Mouse (Mus musculus) left cerebral cortex, postnatal 14 days (tissue): ENCODE measurements around the gene Elmod2. TPM values are rescaled to one million over a fixed set of nuclear protein-coding genes. Genes with fewer than 3 reads are reported as not detected.
"Not testable (repeated sequence)": the region's sequence is repeated elsewhere in the genome, so short reads cannot be mapped to it uniquely, and the experiment has no call there.

Experiments used
- DNase-seq, 2 experiments: peaks; one replicate each; pipeline ENCODE4 v3.0.0; 2021 to 2022; ENCODE audit warnings: low spot score in 2 of 2, mixed read lengths in 1 of 2
- intact Hi-C: fragments of 180-260 bp; cut with DNase I; formaldehyde crosslinking; loops from one replicate; pipeline ENCODE4 v1.15.1; 2025
- long read RNA-seq, 2 experiments: library from polyadenylated mRNA; stranded (forward); transcript quantifications; one replicate each; pipeline ENCODE4 v2.0.0; 2021
- total RNA-seq, 2 experiments: library from RNA; stranded (reverse); gene quantifications; 2 replicates each; pipeline ENCODE4 v1.2.3; 2021

The Elmod2 gene
- total RNA-seq = 10 to 100 TPM; 10.8 to 11.8 TPM
- long read RNA-seq, experiment 1, full-length matches to known transcripts = 11 of 14 reads
- long read RNA-seq, experiment 1, partial matches to known transcripts = 0 of 14 reads
- long read RNA-seq, experiment 1, other reads (novel, unspliced or antisense) = 3 of 14 reads
- long read RNA-seq, experiment 2, full-length matches to known transcripts = 6 of 8 reads
- long read RNA-seq, experiment 2, partial matches to known transcripts = 0 of 8 reads
- long read RNA-seq, experiment 2, other reads (novel, unspliced or antisense) = 2 of 8 reads

- peak; percentile 97 to 99 for DNase-seq
- intact Hi-C loops = loop anchor here (10.0 kb wide), 1 partner anchor 113 kb away; no protein-coding TSS in a partner anchor
Observed at GRCm38 (mm10) chr8:83331899-83332697, at the start of gene Elmod2. Elmod2 (minus strand) TSS chr8:83332486.

DNA sequence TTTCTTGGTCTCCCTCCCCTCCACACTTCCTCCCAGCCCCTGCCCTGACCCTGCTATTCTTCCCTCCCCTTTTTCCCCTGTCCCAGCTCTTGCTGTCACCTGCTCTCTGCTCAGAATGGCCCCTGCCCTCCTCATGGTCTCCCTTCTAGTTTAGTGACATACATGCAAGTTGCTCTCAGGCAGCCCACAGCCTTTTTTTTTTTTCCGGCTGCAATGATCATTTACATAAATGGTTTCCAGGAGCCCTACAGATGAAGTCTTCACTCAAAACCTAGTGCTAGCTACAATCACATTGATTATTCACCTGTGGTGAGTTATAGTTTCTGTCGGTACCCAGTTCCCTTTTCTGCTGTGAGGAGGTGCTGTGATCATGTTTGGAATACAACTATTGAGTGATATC, 48.7 kb upstream of the Elmod2 start:
- intact Hi-C loops = no loop called here
- no peak for DNase-seq

DNA sequence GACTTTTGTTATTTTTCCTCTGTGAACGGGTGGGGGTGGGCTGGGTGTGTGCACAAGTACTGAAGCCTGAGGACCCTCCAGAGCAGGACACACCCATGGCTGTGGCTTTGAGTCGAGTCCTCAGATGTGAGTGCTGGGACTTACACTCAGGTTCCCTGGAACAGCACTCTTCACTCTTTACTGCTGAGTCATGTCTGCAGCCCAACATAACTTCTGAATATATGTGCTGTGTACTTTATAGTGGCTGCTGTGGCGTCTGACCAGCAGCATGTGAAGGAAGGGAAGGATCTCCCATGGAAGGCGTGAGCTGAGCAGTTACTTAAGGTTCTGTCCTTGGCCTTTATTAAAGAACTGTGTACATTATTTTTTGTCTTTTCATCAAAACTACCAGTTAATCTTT, 47.9 kb upstream of the Elmod2 start:
- DNase-seq = no peak
- intact Hi-C loops = no loop called here

DNA sequence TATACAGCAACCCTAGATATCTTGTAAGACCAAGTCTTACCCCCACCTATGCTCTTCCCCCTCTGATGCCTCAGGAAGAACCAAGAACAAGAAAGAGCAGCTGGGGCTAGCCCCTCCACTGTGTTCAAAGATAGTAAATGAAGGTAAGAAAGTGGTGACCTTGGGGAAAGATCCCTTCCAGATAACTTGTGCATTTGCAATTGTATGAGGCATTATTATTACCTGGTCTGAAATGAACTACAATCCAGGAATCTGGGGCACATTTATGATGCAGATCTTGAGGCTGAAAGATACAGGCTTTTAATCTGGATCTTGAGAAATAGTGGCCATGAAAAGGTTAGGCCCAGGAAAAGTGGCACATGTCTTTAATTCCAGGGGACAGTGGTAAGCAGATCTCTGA, 44.9 kb upstream of the Elmod2 start:
- DNase-seq = no peak
- intact Hi-C loops = no loop called here

GRCm38 (mm10) chr8:83363156-83363769, 31.0 kb upstream of the Elmod2 start:
- intact Hi-C loops = no loop called here
- no peak for DNase-seq

DNA sequence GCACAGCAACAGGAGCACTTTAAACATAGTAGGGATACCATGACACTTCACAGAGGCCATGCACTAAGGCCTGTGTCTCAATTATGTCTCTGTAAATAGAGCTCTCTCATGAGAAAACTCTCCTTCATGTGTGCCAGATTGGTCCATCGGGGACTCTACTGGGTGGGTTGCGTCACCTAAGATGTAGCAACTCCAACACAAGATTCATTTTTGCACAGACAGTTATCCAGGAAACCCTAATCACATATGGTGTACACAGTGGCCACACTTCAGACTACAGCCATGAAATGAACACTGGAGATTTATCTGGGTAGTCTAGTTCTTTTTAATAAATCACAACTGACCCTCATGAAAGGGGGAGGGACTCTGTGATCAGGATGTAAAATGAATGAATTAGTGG, 19.0 kb upstream of the Elmod2 start:
- intact Hi-C loops = no loop called here
- DNase-seq = no peak

GRCm38 (mm10) chr8:83348263-83348662, 16.0 kb upstream of the Elmod2 start, which contains the start of gene Mgat4d:
Mgat4d (plus strand) TSS chr8:83348471.
- intact Hi-C loops = no loop called here
- DNase-seq = no peak

GRCm38 (mm10) chr8:83342693-83343092, 10.4 kb upstream of the Elmod2 start:
- peak; percentile 30 to 34 for DNase-seq
- intact Hi-C loops = loop anchor here (2.0 kb wide), 1 partner anchor 242 kb away; no protein-coding TSS in a partner anchor

DNA sequence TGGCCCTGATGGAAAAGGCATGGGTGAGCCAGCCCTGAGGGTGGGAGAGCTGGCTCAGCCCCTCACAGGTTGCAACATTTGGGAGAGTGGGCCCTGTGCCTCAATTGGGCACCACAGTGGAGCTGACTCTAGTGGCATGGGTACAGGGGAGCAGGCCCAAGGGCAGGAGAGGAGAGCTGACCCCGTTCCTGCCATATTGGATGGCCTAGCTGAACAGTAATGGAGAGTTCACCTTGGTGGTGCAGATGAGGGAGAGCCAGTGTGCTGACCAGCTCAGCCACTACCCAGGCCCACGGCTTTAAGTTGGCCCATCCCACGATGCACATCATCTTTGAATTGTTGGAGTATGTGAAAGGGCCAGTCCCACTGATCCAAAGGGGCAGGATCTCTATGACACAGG, 9.8 kb upstream of the Elmod2 start:
- DNase-seq = no peak
- intact Hi-C loops = loop anchor here (2.0 kb wide), 1 partner anchor 241 kb away; no protein-coding TSS in a partner anchor

GRCm38 (mm10) chr8:83332864-83333263, 578 bp upstream of the Elmod2 start:
- intact Hi-C loops = loop anchor here (10.0 kb wide), 1 partner anchor 112 kb away; no protein-coding TSS in a partner anchor
- no peak for DNase-seq

GRCm38 (mm10) chr8:83331567-83331898, 753 bp downstream of the Elmod2 start:
- peak in 1 of 2 experiments; percentile 47 for DNase-seq
- intact Hi-C loops = loop anchor here (10.0 kb wide), 1 partner anchor 113 kb away; no protein-coding TSS in a partner anchor

DNA sequence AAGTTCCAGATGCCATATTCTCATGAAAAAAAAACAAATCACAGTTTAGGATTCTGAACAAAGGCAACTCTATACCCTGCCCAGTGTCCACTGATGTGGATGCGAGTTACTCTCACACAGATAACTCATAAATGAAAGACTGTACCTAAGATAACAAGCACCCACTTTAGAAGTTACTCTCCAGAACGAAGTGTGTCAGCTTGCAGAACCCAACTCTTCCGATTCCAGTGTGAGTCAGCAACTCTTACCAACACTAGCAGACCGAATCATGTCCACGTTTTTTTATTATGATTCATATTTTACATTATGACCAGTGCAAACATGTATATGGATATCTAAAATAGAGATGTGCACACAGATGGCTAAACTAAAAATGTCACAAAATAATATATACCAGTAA, 4.4 kb downstream of the Elmod2 start:
- intact Hi-C loops = no loop called here
- DNase-seq = no peak

DNA sequence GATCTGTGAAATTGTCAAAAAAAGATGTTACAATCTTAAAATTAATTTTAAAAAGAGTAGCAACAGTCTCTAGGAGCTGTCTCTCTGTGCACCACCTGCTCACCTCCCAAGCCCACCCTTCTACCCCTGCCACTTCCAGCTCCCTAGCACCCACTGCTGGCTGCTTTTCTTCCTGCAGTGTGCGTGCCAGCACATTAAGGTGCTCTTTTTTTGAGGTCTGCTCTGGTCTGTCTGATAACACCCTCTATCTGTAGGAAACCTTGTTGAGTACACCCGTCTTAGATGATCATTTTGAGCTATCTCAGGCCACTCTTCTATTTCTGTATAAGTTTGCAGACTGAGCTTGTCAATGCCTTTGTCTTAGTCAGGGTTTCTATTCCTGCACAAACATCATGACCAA, 9.2 kb downstream of the Elmod2 start:
- intact Hi-C loops = no loop called here
- no peak for DNase-seq

DNA sequence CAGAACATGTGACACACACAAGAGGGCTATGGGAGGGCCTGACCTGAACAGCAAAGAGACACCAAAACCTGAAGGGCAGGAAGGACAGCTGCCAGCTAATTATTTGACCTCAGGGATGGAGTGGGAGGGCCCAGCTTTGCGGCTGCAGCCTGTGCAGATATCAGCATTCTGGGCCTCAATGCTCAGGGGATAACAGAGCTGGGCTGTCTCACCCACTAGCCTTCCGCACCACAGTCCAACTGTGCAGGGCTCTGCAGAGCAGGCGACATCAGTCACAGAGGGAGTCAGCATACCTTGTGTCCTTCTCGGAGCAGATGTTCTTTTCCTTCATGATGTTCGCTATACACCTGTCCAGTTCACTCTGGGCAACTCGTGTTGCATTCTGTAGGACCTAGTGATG, 9.9 kb downstream of the Elmod2 start:
- DNase-seq = no peak
- intact Hi-C loops = no loop called here

- intact Hi-C loops = no loop called here
Observed at GRCm38 (mm10) chr8:83320543-83320942, 11.7 kb downstream of the Elmod2 start.

DNA sequence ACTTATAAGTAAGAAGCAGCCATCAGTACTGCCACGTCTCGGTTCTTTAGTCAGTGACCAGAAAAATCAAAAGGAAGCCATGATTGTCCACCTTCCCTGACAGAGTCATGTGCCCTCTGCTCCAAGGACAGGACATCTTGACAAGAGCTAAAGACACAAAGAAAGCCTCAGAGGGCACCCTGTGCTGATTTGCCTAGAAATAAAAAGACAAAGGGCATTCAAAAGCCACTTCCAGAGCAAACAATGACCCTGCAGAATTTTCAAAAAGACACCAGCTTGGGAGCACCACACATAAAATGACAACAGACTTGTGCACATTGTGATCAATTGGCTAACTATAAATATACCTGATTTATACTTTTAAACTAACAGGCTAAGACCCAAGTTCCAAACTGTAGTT, 16.6 kb downstream of the Elmod2 start:
- intact Hi-C loops = no loop called here
- no peak for DNase-seq

More at GRCm38 (mm10) chr8:83320543-83320942, 11.7 kb downstream of the Elmod2 start:
- DNase-seq = no peak

DNA sequence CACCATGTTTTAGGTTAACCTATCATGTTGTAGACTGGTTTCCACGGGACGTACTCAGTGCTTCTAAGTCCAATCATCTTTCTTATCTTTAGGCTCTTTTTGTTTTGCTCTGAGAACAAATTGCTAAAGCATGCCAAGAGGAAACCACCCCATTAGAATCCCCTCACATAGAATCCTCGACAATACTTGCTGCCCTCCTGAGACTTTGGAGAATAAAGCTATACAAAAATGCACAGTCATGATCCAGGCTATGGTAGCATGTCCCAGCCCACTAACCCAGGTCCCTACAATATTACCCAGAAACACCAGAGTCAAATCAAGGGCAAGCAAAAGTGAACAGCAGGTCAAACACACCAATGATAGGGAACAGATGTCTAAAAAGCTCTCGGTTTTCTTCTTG, 17.2 kb downstream of the Elmod2 start:
- DNase-seq, intact Hi-C loops: not testable (repeated sequence)

- intact Hi-C loops = no loop called here
- no peak for DNase-seq
Observed at GRCm38 (mm10) chr8:83309836-83310235, 22.4 kb downstream of the Elmod2 start.

DNA sequence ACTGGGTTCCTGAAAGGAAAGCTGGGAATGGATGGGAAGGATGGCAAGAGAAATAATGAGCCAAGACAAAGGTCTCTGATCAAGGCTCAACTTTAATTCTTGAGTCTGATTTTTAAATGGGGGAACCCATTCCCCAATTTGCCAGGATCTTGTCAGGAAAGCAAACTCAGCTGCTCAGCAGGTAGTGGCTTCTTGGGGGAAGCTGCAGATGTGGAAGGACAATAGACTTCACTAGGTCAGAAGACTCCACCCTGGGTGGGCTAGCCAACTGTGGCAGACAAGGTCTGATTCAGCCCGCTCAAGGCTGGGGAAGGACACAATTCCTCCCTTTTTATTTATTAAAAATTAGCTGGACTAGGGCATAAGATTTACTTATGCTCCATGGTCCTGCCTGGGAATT, 27.3 kb downstream of the Elmod2 start:
- no peak for DNase-seq
- intact Hi-C loops = no loop called here

GRCm38 (mm10) chr8:83300135-83300534, 32.2 kb downstream of the Elmod2 start:
- intact Hi-C loops = no loop called here

More at GRCm38 (mm10) chr8:83300135-83300534, 32.2 kb downstream of the Elmod2 start:
- no peak for DNase-seq
